Mouse (Mus musculus): Measurements from ENCODE around the gene Cdh4.

Gene Cdh4

GRCm38 (mm10) chr2:179688976-179689375 lies 246.7 kb downstream of the Cdh4 start:
- peak; percentile 57 for DNase-seq

GRCm38 (mm10) chr2:179689761-179690160 lies 247.5 kb downstream of the Cdh4 start:
- no peak for DNase-seq

- no peak for DNase-seq
Observed at GRCm38 (mm10) chr2:179690571-179690970, 248.3 kb downstream of the Cdh4 start.

- DNase-seq, result no peak
Observed at GRCm38 (mm10) chr2:179694936-179695335, 252.7 kb downstream of the Cdh4 start.

- DNase-seq, result no peak
Observed at GRCm38 (mm10) chr2:179697601-179698000, 255.4 kb downstream of the Cdh4 start.

GRCm38 (mm10) chr2:179698196-179698985 lies 256.2 kb downstream of the Cdh4 start:
- no peak for DNase-seq

- no peak for DNase-seq
Observed at GRCm38 (mm10) chr2:179705043-179705442, 262.8 kb downstream of the Cdh4 start.

GRCm38 (mm10) chr2:179705461-179705860 lies 263.2 kb downstream of the Cdh4 start:
- DNase-seq, result no peak

GRCm38 (mm10) chr2:179706616-179707015 lies 264.4 kb downstream of the Cdh4 start:
- DNase-seq, result no peak

- DNase-seq, result no peak
Observed at GRCm38 (mm10) chr2:179709111-179709510, 266.9 kb downstream of the Cdh4 start.

- DNase-seq, result no peak
Observed at GRCm38 (mm10) chr2:179712690-179713089, 270.5 kb downstream of the Cdh4 start.

- DNase-seq, result no peak
Observed at GRCm38 (mm10) chr2:179713326-179713725, 271.1 kb downstream of the Cdh4 start.

- DNase-seq, result no peak
Observed at GRCm38 (mm10) chr2:179714145-179714544, 271.9 kb downstream of the Cdh4 start.

GRCm38 (mm10) chr2:179715375-179715774 lies 273.1 kb downstream of the Cdh4 start:
- DNase-seq, result no peak

GRCm38 (mm10) chr2:179720366-179720765 lies 278.1 kb downstream of the Cdh4 start:
- DNase-seq, result no peak

GRCm38 (mm10) chr2:179721534-179722516 lies 279.6 kb downstream of the Cdh4 start:
- DNase-seq, result no peak

- DNase-seq, result no peak
Observed at GRCm38 (mm10) chr2:179722776-179723386, 280.6 kb downstream of the Cdh4 start.

GRCm38 (mm10) chr2:179723401-179723800 lies 281.2 kb downstream of the Cdh4 start:
- DNase-seq, result no peak

GRCm38 (mm10) chr2:179729002-179729401 lies 286.8 kb downstream of the Cdh4 start:
- DNase-seq, result no peak

GRCm38 (mm10) chr2:179729802-179730201 lies 287.6 kb downstream of the Cdh4 start:
- no peak for DNase-seq

- DNase-seq, result no peak
Observed at GRCm38 (mm10) chr2:179733141-179733831, 291.1 kb downstream of the Cdh4 start.

GRCm38 (mm10) chr2:179742419-179742818 lies 300.2 kb downstream of the Cdh4 start:
- DNase-seq, result no peak

GRCm38 (mm10) chr2:179742828-179743227 lies 300.6 kb downstream of the Cdh4 start:
- DNase-seq, result no peak
